Mouse (Mus musculus) c-Kit-positive CD71-negative TER-119-negative erythroid progenitor cells, embryonic 14.5 days (primary cell): ENCODE results near the gene Olfr560.

ENCODE experiments used
- DNase-seq: peaks from one replicate; pipeline ENCODE4 v3.0.0-alpha.2; 2013; ENCODE audit warnings: low read depth

Gene Olfr560

DNA sequence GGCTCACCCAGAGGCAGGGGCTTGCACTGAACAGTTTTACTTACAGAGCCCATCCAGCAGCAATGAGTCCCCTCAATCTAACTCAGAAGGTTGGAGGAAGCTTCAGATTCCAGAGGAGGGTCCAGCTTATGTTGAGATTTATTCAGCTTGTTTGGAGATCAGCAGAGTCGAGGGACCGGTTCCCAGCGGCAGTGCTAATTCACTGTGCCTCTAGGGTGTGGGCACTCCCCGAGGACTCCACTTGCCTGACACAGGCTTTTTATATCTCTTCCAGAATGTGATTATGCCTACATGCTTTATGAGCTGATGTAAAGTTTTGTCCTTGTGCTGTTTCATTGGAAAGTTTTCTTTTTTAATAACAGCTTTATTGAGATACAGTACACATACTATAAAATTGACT, at the start of gene Olfr560, which contains the start of gene Olfr78:
Gene Olfr560 (minus strand): TSS at position 101 of the 400 bp plus-strand sequence.
Gene Olfr78 (minus strand): TSS at position 206 of the 400 bp plus-strand sequence.
- no peak for DNase-seq

DNA sequence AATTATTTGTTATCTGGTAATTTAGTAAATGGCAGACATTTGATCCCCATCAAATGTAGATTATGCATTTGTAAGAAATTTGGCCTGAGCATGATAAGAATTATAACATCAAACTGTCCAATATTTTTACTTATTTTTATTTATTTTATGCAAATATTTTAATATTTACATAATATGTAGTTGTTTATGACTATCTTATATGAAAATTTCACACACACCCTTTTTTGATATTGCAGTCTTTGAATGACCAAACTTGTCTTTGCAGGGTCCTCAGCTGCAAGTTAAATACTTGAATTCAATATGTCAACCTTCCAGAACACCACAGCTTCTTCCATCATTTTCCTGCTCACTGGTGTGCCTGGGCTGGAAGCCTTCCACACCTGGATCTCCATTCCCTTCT, 44.0 kb upstream of the Olfr560 start, which contains the start of gene Olfr564:
Gene Olfr564 (plus strand): TSS at position 301 of the 400 bp plus-strand sequence.
- DNase-seq, result no peak

DNA sequence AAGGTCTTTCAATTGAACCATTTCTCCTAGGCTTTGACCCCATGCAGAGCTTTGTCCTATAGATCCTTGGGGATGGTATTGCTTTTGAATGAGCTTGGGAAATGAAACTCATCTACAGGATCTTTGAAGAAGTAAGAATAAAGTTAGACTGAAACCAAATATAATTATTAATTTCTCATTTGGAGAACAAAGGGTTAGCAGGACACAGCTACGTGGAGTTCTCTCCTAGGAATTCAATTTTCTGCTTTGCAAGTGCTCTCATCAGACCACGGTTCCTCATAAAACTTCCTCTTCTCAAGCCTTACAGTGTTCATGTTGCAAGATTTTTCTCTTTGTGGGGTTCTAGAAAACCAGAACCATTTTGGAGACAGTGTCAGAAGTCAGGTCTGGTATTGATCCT, 11.8 kb upstream of the Olfr560 start, which contains the start of gene Olfr561:
Gene Olfr561 (plus strand): TSS at position 301 of the 400 bp plus-strand sequence.
- DNase-seq, result no peak

DNA sequence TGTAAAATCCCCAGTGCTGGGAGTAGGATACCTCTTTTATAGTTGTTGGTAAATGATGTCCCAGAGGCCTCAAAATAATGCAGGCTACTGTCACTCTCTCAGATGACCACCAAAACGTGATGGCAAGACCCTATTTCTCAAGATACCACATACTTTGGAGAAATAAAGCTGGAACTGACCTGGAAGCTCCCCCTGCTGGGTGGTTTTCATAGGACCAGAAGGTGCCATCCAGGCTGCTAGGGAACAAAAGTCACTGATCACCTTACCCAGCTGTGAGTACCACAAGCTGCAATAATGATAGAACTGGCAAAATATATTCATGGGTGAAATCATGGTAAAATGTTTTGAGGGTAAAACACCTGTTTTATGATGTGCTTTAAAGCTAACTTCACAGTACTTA, 7.1 kb downstream of the Olfr560 start:
- no peak for DNase-seq

DNA sequence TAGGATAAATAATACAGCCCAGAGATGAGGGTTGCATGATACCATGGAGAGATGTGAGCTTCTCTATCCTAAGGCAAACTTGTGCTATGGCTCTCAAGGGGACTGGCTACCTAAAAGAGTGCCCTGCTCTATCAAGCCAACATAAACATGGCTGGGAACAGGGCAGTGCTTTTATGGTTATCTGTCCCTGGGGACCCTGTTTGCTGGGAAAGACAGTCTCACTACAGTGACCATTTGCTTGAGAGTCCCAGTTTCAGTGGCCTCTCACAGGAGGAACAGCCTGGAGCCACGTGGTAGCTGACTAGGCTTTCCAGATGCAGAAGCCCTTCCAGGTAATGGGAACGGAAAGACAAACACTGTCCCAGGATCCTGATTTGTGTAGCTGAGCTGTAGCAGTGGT, 21.5 kb downstream of the Olfr560 start:
- no peak for DNase-seq

DNA sequence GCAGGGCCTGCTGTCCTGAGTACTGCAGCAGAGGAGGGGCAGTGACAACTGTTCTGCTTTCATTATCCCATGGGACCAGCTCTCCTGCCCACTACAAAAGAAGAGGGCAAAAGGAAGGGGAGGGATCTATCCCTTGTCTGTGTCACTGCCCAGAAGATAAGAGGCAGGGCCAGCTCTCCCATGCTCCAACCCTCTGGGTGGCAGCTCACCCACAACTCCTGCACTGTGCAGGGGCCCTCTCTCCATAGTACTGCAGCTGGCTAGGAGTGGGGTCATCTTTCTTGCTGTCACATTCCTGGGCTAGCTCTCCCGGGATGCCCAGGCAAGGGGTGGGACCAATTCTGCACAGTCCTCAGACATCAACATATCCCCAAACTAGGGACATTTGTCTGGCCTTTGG, 25.4 kb downstream of the Olfr560 start:
- no peak for DNase-seq

DNA sequence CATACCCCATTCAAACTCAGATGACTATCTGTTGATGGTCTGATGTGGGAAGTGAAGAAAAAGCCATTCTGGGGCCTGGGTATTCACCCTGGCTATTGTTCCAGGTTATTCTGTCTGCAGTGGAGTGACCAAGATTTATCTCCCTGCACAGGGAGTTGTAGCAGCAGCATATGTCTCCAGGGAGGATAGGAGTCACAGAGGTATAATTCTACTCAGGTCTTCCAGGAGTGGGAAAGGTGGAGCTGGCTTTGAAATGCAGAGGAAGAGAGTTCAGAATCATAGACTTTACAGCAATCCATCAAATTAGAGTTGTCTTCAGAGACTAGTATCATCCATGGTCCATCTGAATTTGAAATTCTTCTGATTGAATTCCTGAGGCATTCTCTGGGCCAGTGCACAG, 31.8 kb downstream of the Olfr560 start, which contains the start of gene Olfr559:
Gene Olfr559 (minus strand): TSS at position 101 of the 400 bp plus-strand sequence.
- DNase-seq, result no peak

DNA sequence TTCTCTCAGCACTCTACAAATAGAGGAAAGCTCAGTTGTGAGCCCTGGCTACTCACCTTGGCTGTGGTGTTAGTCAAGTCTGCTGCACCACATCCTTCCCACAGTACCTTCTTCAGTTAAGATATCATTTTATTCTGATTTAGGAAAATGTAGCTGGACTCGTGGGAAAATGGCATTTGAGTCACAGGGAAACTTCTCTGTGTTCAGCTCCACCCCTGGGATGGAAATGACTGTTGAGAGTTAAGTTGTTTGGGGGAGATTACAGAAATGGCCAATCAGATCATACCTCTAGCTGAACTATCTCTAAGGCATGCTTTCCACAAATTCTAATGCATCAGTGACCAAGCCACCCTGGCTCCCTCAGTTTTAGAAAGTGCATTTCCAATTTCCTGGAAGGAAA, 40.2 kb downstream of the Olfr560 start, which contains the start of gene Olfr33:
Gene Olfr33 (minus strand): TSS at position 101 of the 400 bp plus-strand sequence.
- DNase-seq, result no peak

DNA sequence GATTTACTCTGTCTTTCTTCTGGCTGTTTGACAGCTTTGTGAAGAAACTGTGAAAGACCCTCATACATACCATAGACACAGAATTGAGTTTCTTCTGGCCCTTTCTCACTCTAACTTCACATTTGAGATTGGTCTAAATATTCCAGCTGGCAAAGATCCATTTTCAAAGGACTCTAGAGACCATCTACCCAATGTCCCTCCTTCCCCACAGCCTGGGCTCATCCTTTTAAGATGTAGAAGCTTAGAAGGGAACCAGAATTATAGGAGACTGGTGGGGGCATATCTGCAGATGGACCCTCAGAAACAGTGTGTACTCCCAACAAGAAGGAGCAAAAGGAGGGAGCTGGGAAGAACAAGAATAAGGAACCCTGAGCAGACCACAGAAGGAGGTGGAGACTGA, 57.3 kb downstream of the Olfr560 start, which contains the start of gene Olfr558:
Gene Olfr558 (plus strand): TSS at position 301 of the 400 bp plus-strand sequence.
- no peak for DNase-seq
